Mouse (Mus musculus): ENCODE measurements around the gene Atp2a3. TPM values are rescaled to one million over a fixed set of nuclear protein-coding genes. Genes with fewer than 3 reads are reported as not detected.

Atp2a3 gene
- polyA plus RNA-seq, 1 experiment from 2014 or later: 0.74 TPM

- H3K4me2 ChIP-seq (ENCODE audit: low read depth, low read length): no peak within 1 kb of the TSS
- H3K27me3 ChIP-seq (ENCODE audit: control insufficient read depth, insufficient read depth, low read length): no peaks in the 10 kb centered on the region
- H3K9ac ChIP-seq (replicated peaks; ENCODE audit: low read length): no peak within 1 kb of the TSS
- no peaks in the 10 kb centered on the region for H3K4me1 ChIP-seq (ENCODE audit: control insufficient read depth, insufficient read depth, low read length)
- H3K27ac ChIP-seq (replicated peaks; ENCODE audit: low read depth, low read length): no peak within 1 kb of the TSS
- H3K9me3 ChIP-seq (replicated peaks; ENCODE audit: control insufficient read depth, low read length): no peaks in the 10 kb centered on the region
- 40% methylated on average over 8 of the region's 8 CpGs for WGBS
- DNase-seq (ENCODE audit: low spot score): no peak
- no peaks in the 10 kb centered on the region for H3K36me3 ChIP-seq (replicated peaks; ENCODE audit: control insufficient read depth, insufficient read depth, low read depth, low read length)
- 0 out of 2 replicates have a peak, but pooled peaks have one; percentile 10 for ATAC-seq (replicated peaks; ENCODE audit: insufficient number of reproducible peaks, low FRiP score, low TSS enrichment, low read depth)
- no peak within 1 kb of the TSS for H3K4me3 ChIP-seq (ENCODE audit: low read depth, low read length)
These were observed 37.8 kb downstream of the Atp2a3 start, which contains the start of gene P2rx1 for GRCm38 (mm10) chr11:72998771-72999170. P2rx1 (plus strand) TSS chr11:72999103.

- H3K9me3 ChIP-seq (replicated peaks; ENCODE audit: control insufficient read depth, low read length): no peaks in the 10 kb centered on the region
- 15% methylated on average over 6 of the region's 6 CpGs for WGBS
- H3K4me1 ChIP-seq (ENCODE audit: control insufficient read depth, insufficient read depth, low read length): no peaks in the 10 kb centered on the region
- H3K36me3 ChIP-seq (replicated peaks; ENCODE audit: control insufficient read depth, insufficient read depth, low read depth, low read length): no peaks in the 10 kb centered on the region
- no peak overlapping the region for H3K4me3 ChIP-seq (ENCODE audit: low read depth, low read length)
- H3K4me2 ChIP-seq (ENCODE audit: low read depth, low read length): no peak overlapping the region
- ATAC-seq (replicated peaks; ENCODE audit: insufficient number of reproducible peaks, low FRiP score, low TSS enrichment, low read depth) (no peak), DNase-seq (ENCODE audit: low spot score) (peak; percentile 72)
- no peak overlapping the region for H3K27ac ChIP-seq (replicated peaks; ENCODE audit: low read depth, low read length)
- no peaks in the 10 kb centered on the region for H3K27me3 ChIP-seq (ENCODE audit: control insufficient read depth, insufficient read depth, low read length)
- no peak overlapping the region for H3K9ac ChIP-seq (replicated peaks; ENCODE audit: low read length)
These were observed 40.1 kb downstream of the Atp2a3 start for GRCm38 (mm10) chr11:73001029-73001428.

GRCm38 (mm10) chr11:73006377-73006776, 45.4 kb downstream of the Atp2a3 start:
- Histone ChIP-seq H3K4me3 (ENCODE audit: low read depth, low read length) (no peak overlapping the region), H3K9me3 (replicated peaks; ENCODE audit: control insufficient read depth, low read length) (no peaks in the 10 kb centered on the region), H3K4me1 (ENCODE audit: control insufficient read depth, insufficient read depth, low read length) (no peaks in the 10 kb centered on the region), H3K9ac (replicated peaks; ENCODE audit: low read length) (0 out of 2 replicates have a peak overlapping the region, but pooled peaks have one; percentile 4), H3K27ac (replicated peaks; ENCODE audit: low read depth, low read length) (no peak overlapping the region), H3K36me3 (replicated peaks; ENCODE audit: control insufficient read depth, insufficient read depth, low read depth, low read length) (no peaks in the 10 kb centered on the region), H3K27me3 (ENCODE audit: control insufficient read depth, insufficient read depth, low read length) (no peaks in the 10 kb centered on the region; the same call in 1 of the 2 replicates), H3K4me2 (ENCODE audit: low read depth, low read length) (no peak overlapping the region)
- WGBS: 12% methylated on average over 2 of the region's 2 CpGs
- ATAC-seq (replicated peaks; ENCODE audit: insufficient number of reproducible peaks, low FRiP score, low TSS enrichment, low read depth) (no peak), DNase-seq (ENCODE audit: low spot score) (peak; percentile 82)

GRCm38 (mm10) chr11:73007113-73007512, 46.1 kb downstream of the Atp2a3 start:
- H3K9ac ChIP-seq (replicated peaks; ENCODE audit: low read length): no peak overlapping the region
- no peaks in the 10 kb centered on the region for H3K9me3 ChIP-seq (replicated peaks; ENCODE audit: control insufficient read depth, low read length)
- ATAC-seq (replicated peaks; ENCODE audit: insufficient number of reproducible peaks, low FRiP score, low TSS enrichment, low read depth): no peak
- 69% methylated on average over 3 of the region's 3 CpGs for WGBS
- H3K4me3 ChIP-seq (ENCODE audit: low read depth, low read length): no peak overlapping the region
- H3K27ac ChIP-seq (replicated peaks; ENCODE audit: low read depth, low read length): no peak overlapping the region
- no peak overlapping the region for H3K4me2 ChIP-seq (ENCODE audit: low read depth, low read length)
- no peaks in the 10 kb centered on the region; the same call in 1 of the 2 replicates for H3K27me3 ChIP-seq (ENCODE audit: control insufficient read depth, insufficient read depth, low read length)
- no peak for DNase-seq (ENCODE audit: low spot score)
- no peaks in the 10 kb centered on the region for H3K36me3 ChIP-seq (replicated peaks; ENCODE audit: control insufficient read depth, insufficient read depth, low read depth, low read length)
- no peaks in the 10 kb centered on the region for H3K4me1 ChIP-seq (ENCODE audit: control insufficient read depth, insufficient read depth, low read length)

GRCm38 (mm10) chr11:73007698-73008481, 46.9 kb downstream of the Atp2a3 start:
- Histone ChIP-seq H3K27me3 (ENCODE audit: control insufficient read depth, insufficient read depth, low read length) (no peaks in the 10 kb centered on the region; the same call in 1 of the 2 replicates), H3K9ac (replicated peaks; ENCODE audit: low read length) (no peak overlapping the region), H3K4me3 (ENCODE audit: low read depth, low read length) (no peak overlapping the region), H3K4me1 (ENCODE audit: control insufficient read depth, insufficient read depth, low read length) (no peaks in the 10 kb centered on the region), H3K27ac (replicated peaks; ENCODE audit: low read depth, low read length) (no peak overlapping the region), H3K4me2 (ENCODE audit: low read depth, low read length) (no peak overlapping the region), H3K36me3 (replicated peaks; ENCODE audit: control insufficient read depth, insufficient read depth, low read depth, low read length) (no peaks in the 10 kb centered on the region), H3K9me3 (replicated peaks; ENCODE audit: control insufficient read depth, low read length) (no peaks in the 10 kb centered on the region)
- ATAC-seq (replicated peaks; ENCODE audit: insufficient number of reproducible peaks, low FRiP score, low TSS enrichment, low read depth): no peak
- peak; percentile 73 for DNase-seq (ENCODE audit: low spot score)
- WGBS: 64% methylated on average over 11 of the region's 11 CpGs

- H3K4me3 ChIP-seq (ENCODE audit: low read depth, low read length): no peak overlapping the region
- no peak for DNase-seq (ENCODE audit: low spot score)
- no peaks in the 10 kb centered on the region for H3K36me3 ChIP-seq (replicated peaks; ENCODE audit: control insufficient read depth, insufficient read depth, low read depth, low read length)
- no peak overlapping the region for H3K9ac ChIP-seq (replicated peaks; ENCODE audit: low read length)
- H3K27ac ChIP-seq (replicated peaks; ENCODE audit: low read depth, low read length): no peak overlapping the region
- H3K27me3 ChIP-seq (ENCODE audit: control insufficient read depth, insufficient read depth, low read length): no peaks in the 10 kb centered on the region; the same call in 1 of the 2 replicates
- 71% methylated on average over 2 of the region's 2 CpGs for WGBS
- no peak for ATAC-seq (replicated peaks; ENCODE audit: insufficient number of reproducible peaks, low FRiP score, low TSS enrichment, low read depth)
- H3K4me2 ChIP-seq (ENCODE audit: low read depth, low read length): no peak overlapping the region
- no peaks in the 10 kb centered on the region for H3K4me1 ChIP-seq (ENCODE audit: control insufficient read depth, insufficient read depth, low read length)
- no peaks in the 10 kb centered on the region for H3K9me3 ChIP-seq (replicated peaks; ENCODE audit: control insufficient read depth, low read length)
These were observed 47.9 kb downstream of the Atp2a3 start for GRCm38 (mm10) chr11:73008826-73009225.

GRCm38 (mm10) chr11:73009531-73010274, 48.7 kb downstream of the Atp2a3 start:
- DNase-seq (ENCODE audit: low spot score) (no peak), ATAC-seq (replicated peaks; ENCODE audit: insufficient number of reproducible peaks, low FRiP score, low TSS enrichment, low read depth) (no peak)
- Histone ChIP-seq H3K4me3 (ENCODE audit: low read depth, low read length) (no peak overlapping the region), H3K27me3 (ENCODE audit: control insufficient read depth, insufficient read depth, low read length) (no peaks in the 10 kb centered on the region; the same call in 1 of the 2 replicates), H3K9me3 (replicated peaks; ENCODE audit: control insufficient read depth, low read length) (no peaks in the 10 kb centered on the region), H3K27ac (replicated peaks; ENCODE audit: low read depth, low read length) (no peak overlapping the region), H3K36me3 (replicated peaks; ENCODE audit: control insufficient read depth, insufficient read depth, low read depth, low read length) (no peaks in the 10 kb centered on the region), H3K9ac (replicated peaks; ENCODE audit: low read length) (no peak overlapping the region), H3K4me2 (ENCODE audit: low read depth, low read length) (no peak overlapping the region), H3K4me1 (ENCODE audit: control insufficient read depth, insufficient read depth, low read length) (no peaks in the 10 kb centered on the region)
- 54% methylated on average over 13 of the region's 13 CpGs for WGBS

GRCm38 (mm10) chr11:73013981-73014380, 53.0 kb downstream of the Atp2a3 start:
- 74% methylated on average over 5 of the region's 5 CpGs for WGBS
- Histone ChIP-seq H3K36me3 (replicated peaks; ENCODE audit: control insufficient read depth, insufficient read depth, low read depth, low read length) (no peaks in the 10 kb centered on the region), H3K27ac (replicated peaks; ENCODE audit: low read depth, low read length) (no peak overlapping the region), H3K4me1 (ENCODE audit: control insufficient read depth, insufficient read depth, low read length) (no peaks in the 10 kb centered on the region), H3K4me3 (ENCODE audit: low read depth, low read length) (no peak overlapping the region), H3K4me2 (ENCODE audit: low read depth, low read length) (no peak overlapping the region), H3K9ac (replicated peaks; ENCODE audit: low read length) (no peak overlapping the region), H3K9me3 (replicated peaks; ENCODE audit: control insufficient read depth, low read length) (no peaks in the 10 kb centered on the region), H3K27me3 (ENCODE audit: control insufficient read depth, insufficient read depth, low read length) (no peaks in the 10 kb centered on the region; the same call in 1 of the 2 replicates)
- no peak for DNase-seq (ENCODE audit: low spot score)
- no peak for ATAC-seq (replicated peaks; ENCODE audit: insufficient number of reproducible peaks, low FRiP score, low TSS enrichment, low read depth)
